Mouse (Mus musculus) lung, adult 2 months (tissue): Measurements from ENCODE around the gene Sult5a1. TPM values are rescaled to one million over a fixed set of nuclear protein-coding genes. Genes with fewer than 3 reads are reported as not detected.

Experiments
- DNase-seq: peaks from one replicate; pipeline ENCODE4 v3.0.0; 2022
- H3K4me1 ChIP-seq: fragments of 200-500 bp; 2 replicates; pipeline ENCODE4 v1.6.1; 2011; ENCODE audit warnings: low read length; ENCODE audit not compliant: control insufficient read depth, insufficient read depth
- H3K4me3 ChIP-seq: fragments of 200-500 bp; replicated peaks from 2 replicates; pipeline ENCODE3; 2011; ENCODE audit warnings: low read depth, mild to moderate bottlenecking, control low read depth, low read length; ENCODE audit errors: extremely low read depth
- CTCF ChIP-seq: fragments of 200-500 bp; IDR thresholded peaks from 2 replicates; pipeline ENCODE4 v1.5.1; 2011; ENCODE audit warnings: mild to moderate bottlenecking, low read length, control low read depth; ENCODE audit not compliant: insufficient read depth
- POLR2A ChIP-seq: fragments of 200-500 bp; IDR thresholded peaks from 2 replicates; pipeline ENCODE4 v1.6.1; 2011; ENCODE audit warnings: low read depth, mild to moderate bottlenecking, control low read depth, low read length, borderline replicate concordance; ENCODE audit errors: extremely low read depth
- WGBS: fragments of 180-500 bp; shearing (Covaris S2); methylation state at CpG from one replicate; pipeline ENCODE4 v1.1.7; 2018; 5-methylcytosine and 5-hydroxymethylcytosine counted together
- polyA plus RNA-seq: library from polyadenylated mRNA; depleted of rRNA; stranded (reverse); fragments of >200 nt; gene quantifications from 2 replicates; pipeline ENCODE4 v1.2.3, GENCODE M21; 2012

Gene Sult5a1
- polyA plus RNA-seq, 1 experiment: 45.2 TPM

DNA sequence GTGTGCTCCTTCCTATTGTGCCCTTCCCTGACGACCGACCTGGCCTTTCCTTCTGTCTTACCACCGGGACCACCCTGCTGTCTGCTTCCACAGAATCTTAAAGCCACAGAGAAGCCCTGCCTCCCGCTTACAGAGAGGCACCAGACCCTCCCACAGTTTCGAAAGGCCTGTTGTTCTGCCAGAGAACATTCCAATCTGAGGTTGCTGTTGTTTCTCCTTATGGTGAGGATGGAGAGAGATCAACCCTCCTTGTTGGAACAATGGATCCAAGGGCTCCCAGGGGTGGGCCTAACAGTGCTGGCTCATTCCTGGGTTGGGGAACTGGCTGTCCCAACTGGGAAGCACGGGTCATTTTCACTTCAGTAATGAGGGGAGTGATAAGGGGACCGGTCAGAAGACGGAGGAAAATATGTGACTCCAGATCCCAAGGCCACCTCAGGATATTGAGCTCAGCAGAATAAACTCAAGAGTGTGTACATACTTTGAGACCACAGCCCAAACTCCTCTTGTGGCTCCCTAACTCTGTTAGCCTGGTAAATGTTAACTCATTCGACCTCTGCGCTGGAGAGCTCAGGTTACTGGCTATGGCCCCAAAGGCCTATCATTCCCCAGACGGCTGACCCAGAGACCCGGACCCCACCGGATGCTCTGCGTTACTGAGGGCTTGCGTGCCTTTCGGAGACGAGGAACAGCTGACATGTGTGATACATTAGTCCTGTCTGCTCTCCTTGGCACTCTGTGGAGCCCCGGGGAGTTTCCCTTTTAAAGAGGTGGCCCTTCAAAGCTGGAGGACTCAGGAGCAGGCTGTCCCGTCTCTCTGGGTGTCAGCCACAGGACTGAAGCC, 27.7 kb upstream of the Sult5a1 start, which contains the start of gene Dpep1:
TSS of gene Dpep1 (plus strand) at position 677 of the 844 bp plus-strand sequence.
- Histone ChIP-seq H3K4me3 (peak within 1 kb of the TSS; percentile 62), H3K4me1 (no peaks in the 10 kb centered on the region; the same call in 1 of the 2 replicates)
- DNase-seq: peak; percentile 31
- WGBS: 25% methylated on average over 19 of the region's 19 CpGs
- no peak for TF ChIP-seq CTCF
- peak; percentile 50; the same call in 1 of the 2 replicates for TF ChIP-seq POLR2A

DNA sequence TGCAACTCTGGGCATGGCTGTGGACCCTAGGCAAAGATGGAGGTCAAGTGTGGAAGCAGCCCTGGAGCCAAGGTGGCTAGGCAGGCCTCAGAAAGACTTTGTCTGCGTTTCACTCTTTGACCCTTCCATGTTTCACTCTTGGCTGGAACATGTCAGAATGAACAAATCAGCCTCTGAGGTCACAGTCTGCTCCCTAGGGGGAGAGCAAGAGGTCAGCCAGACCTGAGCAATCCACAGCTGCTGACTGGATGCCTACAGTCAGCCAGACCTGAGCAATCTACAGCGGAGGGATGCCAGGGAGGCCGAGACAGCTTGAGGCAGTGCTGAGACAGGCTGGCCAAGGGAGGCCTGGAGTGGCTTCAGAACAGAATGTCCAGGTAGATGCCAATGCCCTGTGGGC, 23.3 kb upstream of the Sult5a1 start:
- no peak for TF ChIP-seq CTCF
- no peak for TF ChIP-seq POLR2A
- H3K4me3 ChIP-seq: no peak overlapping the region
- no peaks in the 10 kb centered on the region for H3K4me1 ChIP-seq
- 51% methylated on average over 3 of the region's 3 CpGs for WGBS
- no peak for DNase-seq

DNA sequence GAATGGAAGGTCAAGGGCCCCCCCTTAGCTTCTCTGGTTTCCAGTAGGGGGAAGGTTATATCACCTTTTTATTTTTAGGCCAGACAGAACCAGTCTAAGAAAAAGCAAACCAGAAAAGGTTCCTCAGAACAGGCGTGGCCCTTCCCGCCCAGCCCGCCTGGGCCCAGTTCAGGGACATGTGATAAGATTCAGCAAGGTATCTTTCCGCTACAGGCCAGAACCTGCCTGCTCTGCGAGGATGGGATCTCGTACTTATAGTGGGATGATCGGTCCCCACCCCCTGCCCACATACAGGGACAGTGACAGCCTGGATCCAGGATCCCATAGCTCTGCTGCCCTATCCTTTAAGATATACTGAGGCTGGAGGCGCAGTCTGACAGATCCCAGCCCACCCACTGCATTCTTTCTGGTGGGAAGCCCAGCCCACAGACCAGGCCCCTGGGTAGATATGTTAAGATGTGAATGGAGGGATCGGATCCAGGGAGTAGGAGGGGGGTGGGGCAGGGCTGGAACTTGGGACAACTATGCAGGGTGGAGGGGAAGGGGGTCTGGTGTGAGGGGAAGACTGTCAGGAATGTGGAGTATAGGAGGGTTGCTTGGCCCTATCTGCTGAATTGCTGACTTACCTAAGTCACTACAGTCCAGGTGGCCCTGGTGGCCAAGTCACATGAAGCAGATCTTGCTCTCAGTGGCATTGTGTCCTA, 1.9 kb downstream of the Sult5a1 start:
- DNase-seq: no peak
- WGBS: 87% methylated on average over 9 of the region's 9 CpGs
- no peak for TF ChIP-seq POLR2A
- TF ChIP-seq CTCF: no peak
- H3K4me3 ChIP-seq: no peak overlapping the region
- no peaks in the 10 kb centered on the region; the same call in 1 of the 2 replicates for H3K4me1 ChIP-seq

GRCm38 (mm10) chr8:123155177-123155576, 2.9 kb downstream of the Sult5a1 start:
- no peak for DNase-seq
- TF ChIP-seq CTCF (peak; percentile 72), POLR2A (no peak)
- H3K4me3 ChIP-seq: no peak overlapping the region
- no peaks in the 10 kb centered on the region; the same call in 1 of the 2 replicates for H3K4me1 ChIP-seq
- WGBS: 40% methylated on average over 5 of the region's 5 CpGs

DNA sequence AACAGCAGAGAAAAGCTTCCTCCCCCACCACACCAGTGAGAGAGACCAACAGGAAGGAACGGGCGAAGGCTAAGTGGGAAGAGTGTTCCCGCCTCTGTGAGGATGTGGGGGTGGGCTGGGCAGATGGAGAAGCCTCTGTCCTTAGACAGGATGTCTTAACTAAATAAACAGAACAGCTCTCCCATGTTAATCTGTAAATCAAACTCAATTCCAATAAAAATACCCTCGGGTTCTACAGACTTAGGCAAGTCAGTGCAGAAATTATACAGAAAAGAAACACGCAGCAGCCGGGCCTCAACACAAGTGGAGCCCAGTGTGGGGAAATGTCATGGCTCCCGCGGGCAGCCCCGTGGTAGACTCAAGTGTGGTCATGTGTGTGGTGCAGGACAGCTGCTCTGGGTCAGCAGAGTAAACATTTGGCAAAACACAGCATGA, 7.4 kb downstream of the Sult5a1 start:
- H3K4me3 ChIP-seq: no peak overlapping the region
- no peak for DNase-seq
- TF ChIP-seq POLR2A: no peak
- no peak for TF ChIP-seq CTCF
- H3K4me1 ChIP-seq: no peaks in the 10 kb centered on the region; the same call in 1 of the 2 replicates
- WGBS: 21% methylated on average over 9 of the region's 9 CpGs

DNA sequence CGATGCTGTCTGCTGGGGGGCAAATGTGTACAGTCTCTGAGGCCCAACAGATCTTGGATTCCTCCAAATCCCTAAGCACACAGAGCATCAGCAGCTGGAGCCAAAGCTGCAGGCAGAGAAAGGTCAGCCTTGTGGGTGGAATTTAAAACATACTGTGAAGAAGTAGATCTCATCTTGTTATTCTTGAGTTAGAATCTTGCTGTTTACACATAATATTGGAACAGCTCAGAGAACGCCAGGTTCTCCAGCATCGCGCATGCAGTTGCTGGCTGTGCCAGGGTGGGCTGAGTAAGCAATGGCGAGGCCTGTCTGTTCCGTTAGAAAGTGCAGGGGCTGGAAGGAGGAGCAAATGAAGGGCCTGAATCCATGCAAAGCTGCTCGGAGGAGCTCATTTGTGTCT, 11.7 kb downstream of the Sult5a1 start:
- WGBS: 68% methylated on average over 7 of the region's 7 CpGs
- DNase-seq: no peak
- Histone ChIP-seq H3K4me3 (no peak overlapping the region), H3K4me1 (peaks cover 5% of the 10 kb centered on the region)
- TF ChIP-seq CTCF (no peak), POLR2A (no peak)

DNA sequence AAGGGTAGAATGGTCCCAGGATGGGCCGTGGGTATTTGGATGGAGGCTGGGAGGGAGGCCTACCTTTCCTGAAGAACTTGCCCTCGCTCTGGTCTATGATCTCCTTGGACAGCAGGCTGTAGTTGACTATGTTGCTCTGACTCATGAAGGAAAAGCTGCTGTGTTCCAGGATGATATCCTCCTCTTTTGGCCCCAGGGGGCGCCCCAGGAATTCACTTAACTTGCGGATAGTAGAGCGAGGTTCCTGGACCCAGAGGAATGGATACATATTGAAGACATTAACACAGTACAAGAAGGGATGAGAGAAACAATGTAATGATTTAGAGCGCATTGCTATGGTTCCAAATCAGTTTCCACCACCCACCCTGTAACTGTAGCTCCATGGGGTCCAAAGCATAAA, 12.8 kb downstream of the Sult5a1 start:
- peaks cover 5% of the 10 kb centered on the region for H3K4me1 ChIP-seq
- peak; percentile 23 for DNase-seq
- WGBS: 59% methylated on average over 6 of the region's 6 CpGs
- no peak overlapping the region for H3K4me3 ChIP-seq
- TF ChIP-seq CTCF (0 out of 2 replicates have a peak, but pooled peaks have one; percentile 18), POLR2A (no peak)

- Histone ChIP-seq H3K4me3 (no peak overlapping the region), H3K4me1 (peaks cover 5% of the 10 kb centered on the region)
- WGBS: 47% methylated on average over 14 of the region's 14 CpGs
- DNase-seq: peak; percentile 31
- no peak for TF ChIP-seq CTCF
- TF ChIP-seq POLR2A: no peak
Observed at GRCm38 (mm10) chr8:123141741-123142462, 16.2 kb downstream of the Sult5a1 start.

DNA sequence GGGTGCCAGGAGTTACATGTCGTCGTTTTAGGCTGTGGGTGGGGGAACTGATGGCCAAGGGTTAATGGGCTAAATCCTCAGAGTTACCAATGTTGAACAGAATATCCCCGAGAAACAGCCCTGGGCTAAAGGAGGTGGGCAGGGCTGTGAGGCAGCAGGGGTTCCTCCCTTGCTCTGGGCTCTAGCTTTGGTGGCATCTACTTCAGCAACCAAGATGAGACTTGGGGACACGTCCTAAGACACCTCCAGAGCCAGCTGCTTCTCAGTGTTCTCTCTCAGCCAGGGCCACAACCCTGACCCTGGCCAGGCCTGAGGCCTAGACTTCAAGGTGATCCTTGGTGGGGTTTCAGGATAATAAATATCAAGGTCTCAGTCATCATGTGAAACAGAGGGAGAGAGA, 19.4 kb downstream of the Sult5a1 start:
- DNase-seq: no peak
- TF ChIP-seq CTCF: no peak
- Histone ChIP-seq H3K4me3 (no peak overlapping the region), H3K4me1 (peaks cover 5% of the 10 kb centered on the region)
- WGBS: 72% methylated on average over 4 of the region's 4 CpGs
